Mouse (Mus musculus) urinary bladder, postnatal 25 days (tissue): ENCODE data around the gene Gm10203.
A peak's percentile ranks its signal among the peaks of the same experiment; 100 is the strongest.
"Not testable (repeated sequence)": the region's sequence is repeated elsewhere in the genome, so short reads cannot be mapped to it uniquely, and the experiment has no call there.

Experiments used
- DNase-seq: peaks from one replicate; pipeline ENCODE4 v3.0.0; 2022; ENCODE audit warnings: low spot score

The Gm10203 gene

GRCm38 (mm10) chr6:149134391-149135150 lies 4.6 kb downstream of the Gm10203 start:
- no peak for DNase-seq

- no peak for DNase-seq
These were observed 5.7 kb downstream of the Gm10203 start for GRCm38 (mm10) chr6:149135631-149136030.

GRCm38 (mm10) chr6:149137936-149138335 lies 8.0 kb downstream of the Gm10203 start:
- DNase-seq: no peak

- no peak for DNase-seq
These were observed 9.0 kb downstream of the Gm10203 start for GRCm38 (mm10) chr6:149139011-149139410.

GRCm38 (mm10) chr6:149139471-149139870 lies 9.5 kb downstream of the Gm10203 start, which contains the start of gene Etfbkmt:
Etfbkmt (plus strand) TSS chr6:149139849.
- DNase-seq: no peak

GRCm38 (mm10) chr6:149141393-149142173 lies 11.6 kb downstream of the Gm10203 start:
- DNase-seq: peak; percentile 78

- DNase-seq: no peak
These were observed 15.2 kb downstream of the Gm10203 start for GRCm38 (mm10) chr6:149145143-149145542.

- no peak for DNase-seq
These were observed 18.7 kb downstream of the Gm10203 start for GRCm38 (mm10) chr6:149148436-149149229.

GRCm38 (mm10) chr6:149152119-149152518 lies 22.1 kb downstream of the Gm10203 start:
- no peak for DNase-seq

GRCm38 (mm10) chr6:149153473-149154115 lies 23.6 kb downstream of the Gm10203 start:
- DNase-seq: no peak

- DNase-seq: no peak
These were observed 24.4 kb downstream of the Gm10203 start for GRCm38 (mm10) chr6:149154116-149155030.

- no peak for DNase-seq
These were observed 25.3 kb downstream of the Gm10203 start for GRCm38 (mm10) chr6:149155031-149155841.

GRCm38 (mm10) chr6:149167038-149167437 lies 37.1 kb downstream of the Gm10203 start:
- not testable (repeated sequence) for DNase-seq

- no peak for DNase-seq
These were observed 37.7 kb downstream of the Gm10203 start for GRCm38 (mm10) chr6:149167672-149168071.

- no peak for DNase-seq
These were observed 38.5 kb downstream of the Gm10203 start for GRCm38 (mm10) chr6:149168436-149168835.

- DNase-seq: not testable (repeated sequence)
These were observed 40.0 kb downstream of the Gm10203 start for GRCm38 (mm10) chr6:149169965-149170364.

GRCm38 (mm10) chr6:149173831-149174625 lies 44.1 kb downstream of the Gm10203 start:
- no peak for DNase-seq

- DNase-seq: no peak
These were observed 45.1 kb downstream of the Gm10203 start for GRCm38 (mm10) chr6:149174932-149175570.
